Mouse (Mus musculus) urinary bladder, postnatal 14 days (tissue): ENCODE data around the gene Wdr66.
"Not testable (repeated sequence)": the region's sequence is repeated elsewhere in the genome, so short reads cannot be mapped to it uniquely, and the experiment has no call there.

Experiments used
- DNase-seq: peaks from one replicate; pipeline ENCODE4 v3.0.0; 2021; ENCODE audit warnings: low spot score

Wdr66 gene

DNA sequence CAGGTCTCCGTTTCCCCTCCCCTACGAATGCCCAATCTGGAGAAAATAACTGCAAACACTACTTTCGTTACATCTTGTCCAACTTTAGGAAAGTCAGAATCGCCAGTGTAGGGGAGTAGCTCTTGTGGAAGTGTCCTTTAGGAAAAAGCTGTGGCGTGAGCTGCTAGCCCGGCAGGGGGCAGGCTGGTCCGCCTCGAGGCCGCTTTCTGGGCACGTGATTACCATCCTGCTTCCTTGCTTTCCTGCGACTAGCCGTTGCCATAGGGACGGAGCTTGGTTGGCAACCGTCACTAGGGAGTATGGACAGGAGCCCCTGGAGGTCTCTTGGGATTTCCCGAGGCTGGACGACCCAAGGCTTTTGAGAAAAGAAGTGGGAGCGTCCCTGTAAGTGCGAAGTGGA is at the start of gene Wdr66:
TSS of gene Wdr66 (plus strand) at position 269 of the 400 bp plus-strand sequence.
- DNase-seq: peak; percentile 84

DNA sequence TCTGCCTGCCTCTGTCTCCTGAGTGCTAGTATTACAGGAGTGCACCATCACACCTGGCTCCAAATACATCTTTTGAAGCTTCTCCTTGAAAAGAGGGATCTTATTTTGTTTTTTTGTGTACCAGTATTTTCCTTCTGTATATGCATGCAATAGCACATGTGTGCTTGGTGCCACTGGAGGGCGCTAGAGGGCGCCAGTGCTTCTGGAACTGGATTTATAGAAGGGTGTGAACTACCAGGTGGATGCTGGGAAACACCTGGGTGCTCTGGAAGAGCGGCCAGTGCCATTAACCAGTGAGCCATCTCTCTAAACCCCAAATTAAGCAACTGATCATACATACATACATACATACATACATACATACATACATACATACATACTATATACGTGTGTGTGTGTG is 49.1 kb upstream of the Wdr66 start:
- DNase-seq: not testable (repeated sequence)

DNA sequence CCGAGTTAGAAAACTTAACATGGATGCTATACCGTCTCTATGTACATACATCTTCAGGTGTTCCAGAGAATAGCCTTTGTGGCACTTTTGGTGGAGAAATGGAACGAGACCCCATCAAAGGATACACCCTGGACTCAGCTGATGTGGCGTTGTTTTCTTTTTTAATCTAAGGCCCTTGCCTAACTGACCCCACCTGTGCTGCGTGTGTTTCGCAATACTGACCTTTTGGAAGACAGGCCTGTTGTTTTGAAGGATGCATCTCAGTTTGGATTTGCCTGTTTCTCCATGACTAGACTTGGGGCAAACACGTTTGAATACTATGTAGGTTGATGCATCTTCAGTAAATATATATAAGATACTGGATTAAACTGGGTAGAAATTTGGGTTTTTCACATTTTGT is 48.3 kb upstream of the Wdr66 start:
- not testable (repeated sequence) for DNase-seq

DNA sequence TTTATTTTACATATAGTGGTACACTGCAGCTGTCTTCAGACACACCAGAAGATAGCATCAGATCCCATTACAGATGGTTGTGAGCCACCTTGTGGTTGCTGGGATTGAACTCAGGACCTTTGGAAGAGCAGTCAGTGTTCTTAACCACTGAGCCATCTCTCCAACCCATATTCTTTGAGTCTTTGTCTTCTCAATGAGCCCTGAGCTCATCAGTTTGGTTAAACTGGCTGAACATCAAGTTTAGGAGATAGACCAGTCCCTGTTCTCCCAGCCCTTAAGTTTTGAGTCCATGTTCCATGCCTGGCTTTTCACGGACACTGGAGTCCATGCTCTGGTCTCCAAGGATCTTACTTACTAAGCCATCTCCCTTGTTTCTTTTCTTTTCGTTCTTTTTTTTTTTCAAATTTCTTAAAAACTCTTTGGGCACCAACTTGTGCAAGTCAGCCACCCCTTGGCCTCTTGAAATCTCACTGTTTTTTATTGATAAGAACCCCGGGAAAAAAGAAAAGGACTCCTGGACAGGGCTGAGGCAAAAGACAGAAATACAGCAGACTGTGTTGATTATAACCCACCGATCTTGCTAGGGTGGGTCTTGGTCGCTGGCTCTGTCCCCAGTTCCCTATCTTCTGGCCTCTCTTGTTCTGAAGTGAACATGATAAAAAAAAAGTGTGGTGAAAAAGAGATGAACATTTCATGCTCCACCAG is 29.4 kb upstream of the Wdr66 start:
- not testable (repeated sequence) for DNase-seq

DNA sequence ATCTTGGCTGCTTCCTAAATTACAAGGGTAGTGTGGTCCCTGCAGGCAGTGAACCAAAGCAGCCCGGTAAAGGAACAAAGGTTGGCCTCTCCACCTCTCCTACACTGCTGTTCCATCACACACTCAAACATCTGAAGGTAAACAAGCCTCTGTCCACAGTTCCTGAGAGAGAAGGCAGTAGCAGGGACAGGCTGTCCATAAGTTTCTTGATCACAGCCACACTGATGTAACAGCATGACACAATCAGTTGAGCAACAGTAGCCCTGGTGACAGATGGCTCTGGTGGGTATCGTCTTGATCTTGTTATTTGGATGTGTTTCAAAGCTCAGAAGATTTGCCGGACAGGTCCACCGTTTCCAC is 28.9 kb upstream of the Wdr66 start:
- no peak for DNase-seq

DNA sequence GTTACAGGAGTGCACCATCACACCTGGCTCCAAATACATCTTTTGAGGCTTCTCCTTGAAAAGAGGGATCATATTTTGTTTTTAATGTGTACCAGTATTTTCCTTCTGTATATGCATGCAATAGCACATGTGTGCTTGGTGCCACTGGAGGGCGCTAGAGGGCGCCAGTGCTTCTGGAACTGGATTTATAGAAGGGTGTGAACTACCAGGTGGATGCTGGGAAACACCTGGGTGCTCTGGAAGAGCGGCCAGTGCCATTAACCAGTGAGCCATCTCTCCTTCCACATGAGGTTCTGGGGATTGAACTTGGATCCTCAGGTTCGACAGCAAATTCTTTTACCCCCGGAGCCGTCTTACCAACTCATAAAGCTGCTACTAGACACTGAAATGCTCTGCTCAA is 28.0 kb upstream of the Wdr66 start:
- not testable (repeated sequence) for DNase-seq

DNA sequence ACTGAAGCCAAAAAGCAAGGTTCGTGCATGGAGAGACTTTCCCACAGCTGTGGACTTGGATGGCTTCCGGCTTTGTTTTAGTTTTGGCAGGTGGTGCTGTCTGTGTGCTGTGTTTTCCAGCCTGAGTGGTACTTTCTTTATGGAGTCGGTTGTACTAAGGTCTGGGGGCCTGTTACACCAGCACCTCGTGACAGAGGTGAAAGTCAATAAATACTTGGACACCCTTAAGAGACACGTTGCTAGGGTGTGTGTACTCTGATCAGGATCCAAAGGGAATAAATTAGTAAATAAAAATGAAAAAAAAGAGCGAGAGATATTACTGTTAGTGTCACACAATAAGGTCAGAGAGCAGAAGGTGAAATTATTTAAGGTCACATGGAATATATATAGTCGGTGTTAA is 25.1 kb upstream of the Wdr66 start:
- DNase-seq: no peak

DNA sequence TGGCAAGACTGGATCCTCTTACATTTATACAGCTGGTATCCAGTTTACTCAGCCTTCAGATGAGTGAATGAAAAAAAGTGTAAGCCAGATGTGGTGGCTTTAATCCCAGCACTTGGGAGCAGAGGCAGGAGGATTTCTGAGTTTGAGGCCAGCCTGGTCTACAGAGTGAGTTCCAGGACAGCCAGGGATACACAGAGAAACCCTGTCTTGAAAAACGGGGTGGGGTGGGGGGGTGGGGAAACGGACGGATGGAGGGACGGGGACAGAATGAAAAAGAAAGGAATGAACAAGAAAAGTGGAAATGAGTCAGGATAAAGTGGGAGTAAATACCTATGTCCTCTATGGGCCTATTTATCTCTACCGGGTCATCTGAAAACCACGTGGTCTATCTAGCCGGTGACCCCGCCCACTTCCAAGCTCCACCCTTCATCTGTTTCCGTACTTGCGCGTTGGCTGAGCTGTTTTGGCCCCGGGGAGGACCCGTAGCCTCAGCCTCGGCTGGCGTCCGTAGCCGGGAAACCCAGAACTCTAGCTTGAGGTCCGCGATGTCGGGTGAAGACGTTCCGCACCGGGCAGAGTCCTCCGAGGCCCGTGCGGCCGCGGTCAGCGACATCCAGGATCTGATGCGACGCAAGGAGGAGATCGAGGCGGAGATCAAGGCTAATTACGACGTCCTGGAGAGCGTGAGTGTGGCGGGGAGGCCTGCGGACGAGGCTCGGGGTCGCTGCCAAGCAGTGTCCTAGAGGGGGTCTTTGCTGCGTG is 24.0 kb upstream of the Wdr66 start:
- peak; percentile 97 for DNase-seq

DNA sequence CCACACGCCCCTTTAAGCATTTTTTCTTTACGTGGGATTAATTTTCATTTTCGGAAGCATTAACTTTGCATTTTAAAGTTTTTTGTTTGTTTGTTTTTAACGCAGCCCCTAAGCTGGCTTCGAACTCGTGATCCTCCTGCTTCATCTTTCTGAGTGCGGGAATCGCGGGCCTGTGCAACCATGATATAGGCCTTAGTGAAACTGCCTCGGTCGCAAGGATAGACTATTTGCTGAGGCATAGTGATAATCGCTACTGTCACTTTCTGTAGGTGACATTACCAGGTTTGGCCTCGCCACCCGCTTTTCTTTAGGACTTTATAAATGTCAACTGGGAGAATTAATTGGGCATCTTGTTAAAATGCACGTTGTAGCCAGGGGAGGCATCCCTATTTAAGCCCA is 23.4 kb upstream of the Wdr66 start:
- DNase-seq: no peak

DNA sequence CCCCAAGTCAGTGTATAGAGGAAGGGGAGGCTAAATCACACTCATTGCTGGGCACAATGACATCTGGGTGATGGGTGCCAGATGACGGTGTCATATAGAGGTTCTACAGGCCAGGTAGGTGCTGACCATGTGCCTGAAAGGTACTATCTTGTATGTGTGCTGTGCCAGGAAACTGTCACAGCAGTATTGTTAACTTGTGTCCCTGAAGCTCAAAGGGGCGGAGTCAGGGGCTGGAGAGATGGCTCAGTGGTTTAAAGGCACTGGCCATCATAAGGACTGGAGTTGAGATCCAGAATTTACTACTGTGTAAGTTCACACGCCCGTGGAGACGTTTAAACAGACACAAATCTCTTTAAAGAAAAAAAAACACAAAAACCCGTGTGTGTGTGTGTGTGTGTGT is 22.6 kb upstream of the Wdr66 start:
- DNase-seq: no peak

DNA sequence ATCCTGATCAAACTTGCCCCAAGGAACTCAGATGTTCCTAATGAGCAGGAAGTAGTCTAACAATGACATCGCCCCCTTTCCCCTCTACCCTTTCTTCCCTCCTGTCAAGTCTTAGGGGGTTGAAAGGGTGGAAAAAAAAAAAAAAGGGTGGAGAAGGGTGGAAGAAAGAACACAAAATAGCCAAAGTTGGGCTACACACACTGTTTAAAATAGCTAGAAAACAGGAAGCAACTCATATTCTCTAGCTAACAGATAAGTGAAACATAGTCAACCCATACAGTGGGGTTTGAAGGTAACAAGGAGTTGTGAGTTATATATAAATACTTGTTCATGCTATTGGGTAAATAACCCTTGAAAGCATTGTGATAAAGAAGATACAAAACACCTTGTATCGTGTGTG is 19.7 kb upstream of the Wdr66 start:
- DNase-seq: no peak

DNA sequence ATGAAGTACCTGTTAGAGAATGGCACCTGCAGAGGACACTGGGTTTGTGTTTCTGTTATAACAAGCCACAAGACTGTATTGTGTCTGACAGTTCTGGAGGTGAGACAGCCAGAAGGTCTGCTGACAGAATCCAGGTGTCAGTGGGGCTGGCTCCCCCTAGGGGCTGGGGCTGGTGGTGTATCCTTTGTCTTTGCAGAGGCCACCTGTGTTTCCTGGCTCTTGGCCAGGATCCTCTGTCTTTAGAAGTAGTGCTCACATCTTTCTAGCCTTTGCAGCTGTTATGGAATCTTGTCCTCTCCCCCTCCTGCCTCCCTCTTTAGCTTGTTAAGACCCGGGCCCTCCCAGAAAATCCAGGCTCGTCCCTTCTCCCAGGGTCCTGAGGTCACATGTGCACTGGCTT is 16.2 kb upstream of the Wdr66 start:
- peak; percentile 59 for DNase-seq

DNA sequence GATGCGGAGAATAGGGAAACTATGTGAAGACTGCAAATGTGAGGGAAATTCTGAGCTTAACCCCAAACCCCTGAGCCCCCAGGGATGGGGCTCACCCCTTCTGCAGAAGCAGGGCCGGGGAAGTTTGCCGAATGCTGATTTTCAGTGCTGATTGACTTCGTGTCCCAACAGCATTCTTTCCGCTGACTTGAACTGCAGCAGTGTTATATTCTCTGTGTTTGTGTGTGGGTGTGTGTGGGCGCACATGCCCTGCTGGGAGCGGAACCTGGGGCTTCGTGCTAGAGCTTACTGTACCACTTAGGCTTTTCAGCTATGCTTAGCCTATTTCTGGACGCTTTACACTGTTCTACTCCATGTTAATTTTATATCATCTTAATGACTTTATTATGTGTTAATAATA is 15.5 kb upstream of the Wdr66 start:
- no peak for DNase-seq

DNA sequence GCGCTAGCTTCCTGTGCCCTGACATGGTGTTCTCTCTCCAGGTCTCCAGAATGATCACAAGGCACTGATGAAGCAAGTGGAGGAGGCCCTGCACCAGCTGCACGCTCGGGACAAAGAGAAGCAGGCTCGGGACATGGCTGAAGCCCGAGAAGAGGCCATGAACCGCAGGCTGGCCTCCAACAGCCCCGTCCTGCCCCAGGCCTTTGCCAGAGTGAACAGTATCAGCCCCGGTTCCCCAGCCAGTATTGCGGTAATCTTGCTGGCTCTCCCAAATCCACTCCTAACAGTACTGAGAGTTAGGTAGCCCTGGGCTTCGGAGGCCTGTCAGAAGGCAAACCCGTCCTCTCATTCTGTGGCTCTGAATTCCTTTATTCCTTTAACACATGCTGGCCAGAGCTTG is 12.4 kb upstream of the Wdr66 start:
- DNase-seq: peak; percentile 41

DNA sequence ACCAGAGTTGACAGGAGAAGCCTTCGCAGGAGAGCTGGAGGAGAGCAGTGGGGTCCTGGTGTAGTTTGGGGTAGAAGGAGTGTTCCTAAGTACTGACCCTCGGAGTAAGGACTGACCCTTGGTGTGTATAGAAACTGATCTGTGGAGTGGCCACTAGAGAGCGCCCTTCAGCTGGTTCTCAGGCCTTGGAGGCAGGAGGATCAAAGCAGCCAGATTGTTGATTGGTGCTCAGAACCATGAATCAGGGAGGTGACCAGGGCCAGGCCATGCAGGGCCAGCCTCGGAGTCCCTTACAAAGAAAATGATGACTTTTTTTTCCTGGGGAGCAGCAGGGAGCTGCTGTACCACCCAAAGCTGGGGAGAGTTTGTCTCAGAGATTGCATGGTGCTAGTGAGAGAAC is 6.4 kb upstream of the Wdr66 start:
- peak; percentile 38 for DNase-seq

DNA sequence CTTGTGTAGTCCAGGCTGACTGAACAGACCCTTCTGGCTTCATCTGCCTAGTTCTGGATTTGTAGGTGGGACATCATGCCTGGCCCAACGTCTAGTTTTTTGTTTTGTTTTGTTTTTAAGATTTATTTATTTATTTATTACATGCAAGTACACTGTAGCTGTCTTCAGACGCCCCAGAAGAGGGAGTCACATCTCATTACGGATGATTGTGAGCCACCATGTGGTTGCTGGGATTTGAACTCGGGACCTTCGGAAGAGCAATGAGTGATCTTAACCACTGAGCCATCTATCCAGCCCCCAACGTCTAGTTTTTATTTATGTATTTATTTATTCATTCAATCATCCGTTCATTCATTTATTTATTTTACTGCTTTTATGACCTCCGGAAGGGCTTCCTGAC is 512 bp upstream of the Wdr66 start:
- DNase-seq: no peak

DNA sequence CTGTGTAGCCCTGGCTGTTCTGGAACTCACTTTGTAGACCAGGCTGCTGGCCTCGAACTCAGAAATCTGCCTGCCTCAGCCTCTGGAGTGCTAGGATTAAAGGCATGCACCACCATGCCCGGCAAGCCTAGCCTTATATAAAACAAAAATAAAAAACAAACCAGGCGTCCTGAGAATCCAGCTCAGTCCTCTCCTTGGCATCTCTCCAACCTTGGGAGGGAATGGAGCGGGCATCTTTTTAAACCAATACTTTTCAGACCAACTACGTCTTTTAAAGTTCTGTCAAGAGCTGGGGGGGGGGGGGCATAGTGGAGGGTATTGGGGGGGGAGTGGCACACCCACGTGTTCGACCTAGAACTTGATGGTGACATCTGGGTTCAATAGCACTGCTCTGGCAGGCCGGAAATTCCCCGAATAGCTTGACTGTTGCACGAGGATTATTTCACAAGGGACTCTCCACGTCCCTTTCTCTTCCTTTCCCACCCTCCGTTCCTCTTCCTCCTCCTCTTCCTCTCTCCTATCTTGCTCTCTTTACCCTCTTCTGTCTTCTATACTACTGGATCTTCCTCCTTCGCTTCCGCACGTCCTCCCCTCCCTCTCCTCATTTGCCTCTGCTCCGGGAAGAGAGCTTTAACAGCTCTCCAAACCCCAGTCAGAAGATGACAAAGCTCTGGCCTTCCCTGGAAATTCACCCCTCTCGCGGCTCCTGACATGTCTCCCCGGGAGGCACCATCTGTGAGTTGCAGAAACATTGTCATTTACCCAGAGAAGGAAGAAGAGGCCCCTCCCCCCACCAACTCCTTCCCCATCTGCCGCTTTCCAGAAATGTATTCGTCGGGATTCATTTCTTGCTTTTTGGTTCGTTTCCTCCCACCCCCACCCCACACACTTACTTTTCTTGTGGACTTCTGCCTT is 5.2 kb downstream of the Wdr66 start:
- DNase-seq: no peak

DNA sequence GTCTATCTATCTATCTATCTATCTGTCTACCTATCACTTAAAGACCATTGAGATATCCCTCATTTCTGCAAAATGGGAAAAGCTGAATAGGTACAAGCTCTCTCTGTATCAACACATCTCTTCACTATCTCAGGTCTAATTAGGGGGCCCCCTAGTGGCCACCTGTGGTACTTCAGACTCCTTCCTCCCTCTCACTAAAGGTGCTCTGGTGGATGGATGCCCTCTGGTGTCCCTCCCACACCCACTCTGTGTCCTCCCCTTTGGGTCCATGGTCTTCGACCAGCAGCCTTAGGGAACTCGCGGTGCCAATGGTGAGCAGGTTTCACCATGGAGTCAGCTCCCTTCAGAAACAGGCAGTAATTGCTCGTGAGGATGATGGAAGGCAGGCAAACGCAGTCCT is 7.1 kb downstream of the Wdr66 start:
- DNase-seq: peak; percentile 69

DNA sequence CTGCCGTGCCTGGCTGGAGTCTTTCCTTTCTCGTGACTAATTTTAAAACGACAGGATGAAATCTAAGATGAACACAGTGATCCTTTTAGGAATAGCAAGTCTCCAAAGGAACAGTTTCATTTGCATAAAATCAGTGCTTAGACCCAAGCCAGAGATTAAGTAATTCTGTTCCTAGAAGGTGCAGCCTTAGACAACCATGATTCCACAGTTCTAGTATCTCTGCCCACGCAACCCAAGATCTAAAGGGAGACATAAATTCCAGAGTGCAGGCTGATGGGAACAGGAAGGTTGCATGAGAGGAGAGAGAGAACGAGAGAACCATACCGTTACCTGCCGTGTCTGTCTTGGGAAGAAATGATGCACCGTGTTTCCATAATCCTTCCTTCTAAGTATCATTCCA is 8.8 kb downstream of the Wdr66 start:
- no peak for DNase-seq

DNA sequence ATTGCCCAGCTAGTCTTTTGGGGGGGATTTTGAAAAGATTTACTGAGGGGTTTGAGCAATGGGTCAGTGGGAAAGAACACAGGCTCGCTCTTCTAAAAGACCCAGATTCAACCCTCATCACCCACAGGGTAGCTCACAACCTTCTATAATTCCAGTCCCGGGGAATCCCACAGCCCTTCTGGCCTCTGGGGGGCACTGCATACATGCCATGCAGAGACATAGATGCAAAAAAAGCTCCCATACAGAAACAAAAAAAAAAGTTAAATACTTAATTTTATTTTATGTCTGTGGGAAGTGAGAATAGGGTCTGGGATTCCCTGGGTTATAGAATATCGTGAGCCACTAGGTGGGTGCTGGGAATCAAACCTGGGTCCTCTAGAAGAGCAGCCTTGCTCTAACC is 15.0 kb downstream of the Wdr66 start:
- DNase-seq: no peak

DNA sequence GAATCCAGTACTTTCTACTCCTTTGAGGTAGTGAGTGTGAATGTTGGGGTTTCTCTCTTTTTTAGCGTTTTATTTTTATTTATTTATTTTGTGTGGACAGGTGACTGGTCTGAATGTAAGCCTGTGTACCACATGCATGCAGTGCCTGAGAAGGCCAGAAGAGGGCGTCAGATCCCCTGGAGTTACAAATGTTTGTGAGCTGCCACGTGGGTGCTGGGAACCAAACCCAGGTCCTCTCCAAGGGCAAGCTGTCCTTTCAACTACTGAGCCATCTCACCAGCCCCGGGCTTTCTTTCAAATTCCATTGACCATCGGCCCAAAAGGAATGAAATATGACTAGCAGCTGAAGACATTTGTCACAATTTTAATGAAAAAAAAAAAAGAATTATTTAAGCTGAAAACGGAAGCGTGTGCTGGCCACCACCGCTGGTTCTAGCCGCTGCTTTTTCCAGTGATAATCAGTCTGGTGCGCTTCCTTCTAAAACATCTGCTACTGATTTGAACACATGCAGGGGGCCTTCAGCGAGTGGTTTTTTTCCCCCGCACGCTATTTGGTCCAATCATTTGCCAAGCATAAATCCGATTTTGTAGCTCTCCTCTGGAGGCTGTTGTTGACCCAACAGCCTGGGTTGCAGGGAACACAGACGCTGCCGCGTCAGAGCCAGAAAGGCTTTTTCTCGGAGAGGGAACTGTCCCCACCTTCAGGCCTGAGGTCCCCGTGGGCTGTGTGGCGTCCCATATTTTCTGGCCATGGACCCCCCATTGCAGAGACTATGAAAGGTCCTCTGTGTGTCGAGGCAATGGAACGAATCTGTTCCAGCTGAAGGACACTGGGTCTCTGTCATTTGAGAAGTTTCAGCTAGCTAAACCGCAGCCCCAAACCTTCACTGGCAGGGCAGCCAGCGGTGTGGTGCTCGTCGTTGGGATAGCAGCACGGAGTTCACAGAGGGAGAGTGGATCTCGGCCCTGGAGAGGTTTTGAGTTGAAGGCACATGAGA is 16.9 kb downstream of the Wdr66 start:
- no peak for DNase-seq

DNA sequence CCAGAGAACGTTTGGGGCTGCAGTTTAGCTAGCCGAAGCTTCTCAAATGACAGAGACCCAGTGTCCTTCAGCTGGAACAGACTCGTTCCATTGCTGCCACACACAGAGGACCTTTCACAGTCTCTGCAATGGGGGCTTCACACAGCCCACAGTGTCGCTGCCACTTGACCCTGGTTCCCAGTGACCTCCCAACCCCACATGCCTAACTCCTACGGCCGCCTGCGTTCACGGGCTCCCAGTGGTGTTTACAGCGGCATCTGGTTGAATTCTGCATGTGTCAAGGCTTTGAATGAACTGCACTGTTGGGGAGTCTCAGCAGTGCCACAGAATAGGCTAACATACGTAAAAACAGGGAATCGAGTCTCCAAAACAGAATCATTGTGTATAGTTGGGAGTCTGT is 19.0 kb downstream of the Wdr66 start:
- DNase-seq: no peak
